Mouse (Mus musculus) heart, postnatal 10 days (tissue): ENCODE measurements around the gene Drd4. TPM values are rescaled to one million over a fixed set of nuclear protein-coding genes. Genes with fewer than 3 reads are reported as not detected.

Experiments used
- DNase-seq, 2 experiments: peaks; one replicate each; pipeline ENCODE4 v3.0.0; 2021
- intact Hi-C: fragments of 180-260 bp; cut with DNase I; formaldehyde crosslinking; loops from one replicate; pipeline ENCODE4 v1.15.1; 2025
- total RNA-seq, 2 experiments: library from RNA; stranded (reverse); gene quantifications; 2 replicates each; pipeline ENCODE4 v1.2.3; 2021

The Drd4 gene
- total RNA-seq, 2 experiments from 2014 or later, result not detected

GRCm38 (mm10) chr7:141288042-141288441, 3.8 kb upstream of the Drd4 start:
- no peak for DNase-seq
- intact Hi-C loops, result no loop called here

- DNase-seq, result no peak
- intact Hi-C loops, result no loop called here
These were observed 980 bp downstream of the Drd4 start for GRCm38 (mm10) chr7:141292583-141293388.

- intact Hi-C loops, result no loop called here
- peak; percentile 32 to 51 for DNase-seq
These were observed 2.2 kb downstream of the Drd4 start for GRCm38 (mm10) chr7:141293852-141294471.

- intact Hi-C loops, result no loop called here
- no peak for DNase-seq
These were observed 2.7 kb downstream of the Drd4 start for GRCm38 (mm10) chr7:141294479-141294878.

- intact Hi-C loops, result no loop called here
- DNase-seq, result no peak
These were observed 6.3 kb downstream of the Drd4 start for GRCm38 (mm10) chr7:141297926-141298650.

GRCm38 (mm10) chr7:141299175-141299574, 7.4 kb downstream of the Drd4 start:
- intact Hi-C loops, result no loop called here
- DNase-seq, result no peak

GRCm38 (mm10) chr7:141301386-141301785, 9.6 kb downstream of the Drd4 start:
- no peak for DNase-seq
- intact Hi-C loops, result no loop called here

GRCm38 (mm10) chr7:141302702-141303268, 11.0 kb downstream of the Drd4 start:
- DNase-seq, result no peak
- intact Hi-C loops, result loop anchor here (1.0 kb wide), 1 partner anchor 15 kb away; no protein-coding TSS in a partner anchor

- no peak for DNase-seq
- intact Hi-C loops, result no loop called here
These were observed 12.7 kb downstream of the Drd4 start for GRCm38 (mm10) chr7:141304537-141304936.

- intact Hi-C loops, result no loop called here
- DNase-seq, result no peak
These were observed 22.6 kb downstream of the Drd4 start for GRCm38 (mm10) chr7:141314416-141314815.

GRCm38 (mm10) chr7:141315076-141315475, 23.3 kb downstream of the Drd4 start:
- no peak for DNase-seq
- intact Hi-C loops, result no loop called here

GRCm38 (mm10) chr7:141315974-141316373, 24.2 kb downstream of the Drd4 start:
- intact Hi-C loops, result no loop called here
- DNase-seq, result peak; percentile 29 to 53

GRCm38 (mm10) chr7:141317619-141318132, 25.9 kb downstream of the Drd4 start:
- intact Hi-C loops, result no loop called here
- DNase-seq, result no peak

- intact Hi-C loops, result no loop called here
- no peak for DNase-seq
These were observed 27.6 kb downstream of the Drd4 start for GRCm38 (mm10) chr7:141319446-141319845.

GRCm38 (mm10) chr7:141324686-141325085, 32.9 kb downstream of the Drd4 start:
- intact Hi-C loops, result loop anchor here (5.0 kb wide), 1 partner anchor 68 kb away; the partner anchor contains the start of gene Taldo1
- DNase-seq, result no peak

- no peak for DNase-seq
- intact Hi-C loops, result loop anchor here (5.0 kb wide), 1 partner anchor 66 kb away; the partner anchor contains the start of gene Taldo1
These were observed 35.0 kb downstream of the Drd4 start for GRCm38 (mm10) chr7:141326546-141327446.

- intact Hi-C loops, result loop anchor here (5.0 kb wide), 1 partner anchor 65 kb away; the partner anchor contains the start of gene Taldo1
These were observed 35.9 kb downstream of the Drd4 start, which contains the start of the genes Deaf1 and Tmem80 for GRCm38 (mm10) chr7:141327469-141328372. Gene Deaf1, minus strand, starts transcription at chr7:141327690. Gene Tmem80, plus strand, starts transcription at chr7:141327739.

GRCm38 (mm10) chr7:141328373-141328990, 36.7 kb downstream of the Drd4 start:
- intact Hi-C loops, result loop anchor here (5.0 kb wide), 1 partner anchor 64 kb away; the partner anchor contains the start of gene Taldo1
- DNase-seq, result no peak

More at GRCm38 (mm10) chr7:141327469-141328372, 35.9 kb downstream of the Drd4 start, which contains the start of the genes Deaf1 and Tmem80:
- peak; percentile 99 to 100 for DNase-seq
